Mouse (Mus musculus) adrenal gland, postnatal 4 days (tissue): ENCODE measurements around the gene Pitpnm3. TPM values are rescaled to one million over a fixed set of nuclear protein-coding genes. Genes with fewer than 3 reads are reported as not detected.

Experiments
- DNase-seq, 2 experiments: peaks; one replicate each; pipeline ENCODE4 v3.0.0; 2021 to 2022; ENCODE audit warnings: low spot score in 2 of 2, mixed read lengths in 2 of 2
- total RNA-seq, 2 experiments: library from RNA; stranded (reverse); gene quantifications; 2 replicates each; pipeline ENCODE4 v1.2.3; 2021

Gene Pitpnm3
- total RNA-seq, 2 experiments from 2014 or later: 0.79 to 1.4 TPM

DNA sequence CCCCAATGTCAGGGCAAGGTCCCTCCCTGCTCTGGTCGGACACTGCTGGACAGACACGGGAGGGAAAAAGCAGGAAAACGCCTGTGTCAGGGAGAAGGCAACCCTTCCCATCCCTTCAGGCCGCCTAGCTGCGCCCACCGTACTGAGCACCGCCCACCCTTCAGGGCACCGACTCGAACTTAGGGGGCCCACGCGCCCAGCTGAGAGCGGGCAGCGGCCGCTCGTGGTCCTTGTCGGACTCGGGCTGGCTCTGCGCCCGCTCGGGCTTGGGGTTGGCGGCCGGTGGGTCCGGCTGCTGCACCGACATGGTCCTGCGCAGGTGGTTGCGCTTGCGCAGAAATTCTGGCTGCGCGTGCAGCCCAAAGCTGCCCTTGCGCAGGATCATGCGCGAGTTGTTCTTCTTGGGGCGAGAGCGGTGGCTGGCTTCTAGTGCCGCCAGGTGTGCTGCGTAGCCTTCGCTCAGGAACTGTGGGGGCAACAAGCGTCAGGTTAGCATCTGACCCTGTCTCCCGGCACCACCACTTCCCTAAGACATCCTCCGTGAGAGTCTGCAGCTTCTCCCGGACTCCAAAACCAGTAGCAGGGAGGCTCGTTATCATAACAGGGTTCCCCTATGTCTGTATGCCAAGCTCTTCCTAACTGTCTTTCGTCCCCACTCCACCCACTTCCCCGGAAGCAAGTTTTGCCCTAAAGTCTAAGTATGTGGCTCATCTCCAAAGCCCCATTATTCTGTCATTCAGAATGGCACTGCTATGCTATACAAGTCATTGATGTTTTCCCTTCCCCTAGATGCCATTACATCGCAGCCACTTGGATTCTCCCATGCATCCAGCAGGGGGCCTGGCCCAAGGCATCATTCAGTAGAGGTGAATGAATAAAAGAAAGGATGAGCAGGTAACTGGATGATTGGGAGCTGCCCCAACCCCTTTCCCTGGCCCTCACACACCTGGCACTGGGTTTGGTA is 84.4 kb downstream of the Pitpnm3 start:
- DNase-seq: no peak

DNA sequence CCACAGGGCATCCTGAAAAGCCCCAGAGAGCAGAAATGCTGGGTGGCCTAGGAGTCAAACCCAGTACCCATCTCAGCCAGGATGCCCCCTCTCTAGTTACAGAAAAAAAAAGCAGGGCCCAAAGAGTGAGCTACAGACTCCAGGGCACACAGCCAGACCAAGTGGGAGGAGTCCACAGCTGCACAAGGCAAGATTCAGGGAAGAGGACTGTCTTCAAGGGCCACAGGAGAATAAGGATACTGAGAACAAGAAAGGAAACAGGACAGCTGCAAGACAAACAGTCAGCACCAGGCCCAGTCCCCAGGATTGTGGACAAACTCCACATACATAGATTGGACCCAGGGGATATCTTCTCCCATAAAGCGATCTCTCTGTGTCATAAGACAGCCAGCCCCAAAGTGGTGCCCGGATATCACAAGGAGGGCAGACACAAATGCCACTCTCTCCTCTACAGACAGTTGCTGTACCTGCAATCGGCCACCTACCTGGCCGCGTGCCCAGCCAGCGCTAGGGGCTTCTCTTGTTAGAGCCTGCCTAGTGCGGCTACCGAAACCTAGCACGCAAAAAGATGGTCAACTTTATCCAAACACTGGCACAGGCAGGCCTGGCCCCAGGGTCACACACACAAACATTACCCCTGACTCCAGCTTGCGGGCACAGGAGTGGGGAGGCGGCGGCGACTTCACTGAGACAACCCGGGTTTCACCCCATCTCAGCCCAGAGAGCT is 85.2 kb downstream of the Pitpnm3 start:
- DNase-seq: no peak

DNA sequence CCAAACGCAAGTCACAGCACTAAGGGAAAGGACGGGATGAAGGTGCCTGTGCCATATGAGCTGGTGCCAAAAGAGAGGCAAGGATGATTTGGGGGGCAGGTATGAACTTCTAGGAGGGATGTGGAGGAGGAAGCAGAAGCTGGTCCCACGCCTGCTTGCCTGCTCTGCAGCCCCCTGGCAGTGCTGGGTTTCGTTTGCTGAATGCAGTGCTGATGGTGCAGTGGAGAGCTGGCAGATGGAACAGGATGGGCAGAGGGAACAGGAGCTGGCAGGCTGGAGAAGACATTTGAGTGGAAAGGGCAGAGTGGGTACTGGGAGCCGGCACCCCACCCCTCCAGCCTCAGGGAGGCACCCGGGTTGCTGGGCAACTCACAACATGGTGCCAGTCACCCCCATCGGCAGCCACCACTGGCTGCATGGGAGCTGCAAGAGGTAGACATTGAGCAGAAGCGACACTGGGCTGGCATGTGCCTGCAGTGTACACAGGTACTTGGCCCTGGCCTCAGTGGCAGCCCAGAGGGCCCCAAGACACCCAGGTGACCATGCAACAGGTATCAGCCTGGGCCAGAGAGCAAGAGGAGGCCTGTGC is 86.3 kb downstream of the Pitpnm3 start:
- no peak for DNase-seq

GRCm38 (mm10) chr11:72048730-72049129 is 86.8 kb downstream of the Pitpnm3 start:
- DNase-seq: no peak

- DNase-seq: no peak
Measured at GRCm38 (mm10) chr11:72044231-72044630, 91.3 kb downstream of the Pitpnm3 start.

DNA sequence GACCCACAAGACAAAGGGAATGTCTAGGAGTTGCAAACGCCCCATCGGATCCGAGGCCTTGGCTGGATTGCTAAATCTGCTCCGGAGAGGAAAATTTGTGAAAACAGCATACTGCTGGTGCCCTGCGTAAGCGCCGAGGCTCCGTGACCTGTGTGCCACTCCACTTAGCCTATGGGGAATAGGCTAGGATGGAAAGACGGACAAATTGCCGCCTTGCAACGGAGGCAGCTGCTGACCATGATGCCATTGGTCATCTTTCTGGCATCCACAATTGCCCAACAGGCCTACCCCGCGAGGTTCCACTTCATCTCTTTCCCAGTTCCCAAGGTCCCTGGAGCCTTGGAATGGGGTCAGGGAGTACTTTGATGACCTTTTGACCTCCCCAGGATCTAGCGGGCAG is 92.9 kb downstream of the Pitpnm3 start:
- DNase-seq: no peak

GRCm38 (mm10) chr11:72041768-72042607 is 93.6 kb downstream of the Pitpnm3 start, which contains the start of gene Pimreg:
Pimreg (plus strand) TSS chr11:72042032.
- DNase-seq: peak; percentile 68 to 74

DNA sequence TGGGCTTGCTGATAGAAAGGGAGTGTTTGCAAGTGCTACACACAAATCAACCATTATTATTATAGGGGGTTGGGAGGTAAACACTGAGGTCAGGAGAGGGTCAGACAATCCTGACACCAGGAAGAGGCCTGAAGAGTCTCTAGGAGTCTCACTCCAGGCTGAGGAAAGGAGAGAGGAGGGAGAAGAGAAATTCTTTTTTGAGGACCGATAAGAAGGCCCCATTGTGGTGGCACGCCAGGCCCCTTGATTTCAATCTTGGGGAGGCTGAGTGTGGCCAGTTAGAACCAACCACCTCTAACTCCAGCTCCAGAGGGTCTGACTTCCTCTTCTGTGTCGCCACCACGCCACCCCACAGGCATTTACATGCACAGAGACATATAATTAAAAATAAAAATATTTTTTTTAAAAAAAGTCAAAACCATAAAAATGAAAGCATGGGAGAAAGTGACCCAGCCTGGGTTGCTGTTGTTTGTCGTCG is 94.2 kb downstream of the Pitpnm3 start:
- no peak for DNase-seq

GRCm38 (mm10) chr11:72039599-72040386 is 95.8 kb downstream of the Pitpnm3 start:
- DNase-seq: no peak

DNA sequence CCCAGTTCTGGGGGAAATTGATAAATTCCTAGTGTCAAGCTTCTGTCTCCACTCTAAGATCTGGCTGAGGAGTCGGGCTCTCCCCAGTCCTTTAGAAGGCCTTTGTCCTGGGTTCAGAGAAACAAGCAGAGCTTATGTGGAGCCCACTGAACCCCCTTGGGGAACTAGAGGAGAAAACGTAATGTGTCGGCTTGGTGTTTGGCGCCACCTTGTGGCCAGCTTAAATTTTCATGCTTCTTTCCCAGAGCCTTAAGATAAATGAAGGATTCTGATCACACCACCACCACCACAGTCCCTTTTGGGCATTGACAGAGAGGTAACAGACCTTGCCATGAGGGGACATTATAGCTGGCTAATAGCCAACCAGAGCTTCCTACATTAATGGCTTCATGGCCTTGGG is 97.6 kb downstream of the Pitpnm3 start:
- peak in 1 of 2 experiments; percentile 52 for DNase-seq

DNA sequence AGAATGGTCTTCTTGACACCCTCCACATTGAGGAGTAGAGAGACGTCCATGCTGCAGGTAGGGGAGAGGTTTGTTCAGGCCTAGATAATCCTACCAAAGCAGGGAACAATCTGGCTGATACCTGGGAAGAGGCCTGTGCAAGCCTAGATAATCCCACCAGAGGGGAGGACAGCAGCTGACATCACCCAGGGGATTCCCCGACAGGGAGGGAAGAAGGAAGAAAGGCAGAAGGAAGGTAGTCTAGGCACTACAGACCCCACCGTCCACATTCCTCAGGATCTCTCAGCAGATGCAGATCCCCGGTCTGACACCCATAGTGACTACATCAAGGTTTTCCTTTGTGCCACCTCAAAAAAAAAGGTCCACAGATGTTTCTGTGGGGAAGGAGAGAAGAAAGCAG is 98.2 kb downstream of the Pitpnm3 start, which contains the start of gene Aipl1:
Gene Aipl1, minus strand, starts transcription at position 101 of the 400 bp plus-strand sequence.
- DNase-seq: no peak

GRCm38 (mm10) chr11:72032589-72032988 is 103.0 kb downstream of the Pitpnm3 start:
- DNase-seq: no peak

DNA sequence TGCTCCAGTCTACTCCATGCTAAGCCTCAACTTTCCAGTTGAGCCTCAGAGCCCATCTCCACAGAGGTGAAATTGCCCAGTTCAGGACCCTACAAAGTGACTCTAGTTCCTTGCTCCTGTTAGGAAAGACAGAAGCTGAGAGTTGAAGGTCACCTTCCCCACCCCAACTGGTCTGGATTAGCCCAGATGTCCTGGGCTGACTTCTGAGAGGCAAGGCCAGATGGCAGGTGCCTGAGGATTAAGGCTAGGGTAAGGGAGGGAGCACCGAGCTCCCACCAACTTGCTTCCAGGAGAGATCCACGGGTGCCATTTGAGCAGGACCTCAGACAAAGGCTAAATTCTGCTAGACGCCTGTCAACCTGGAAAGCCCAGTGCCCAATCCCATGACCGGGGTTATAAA is 103.5 kb downstream of the Pitpnm3 start:
- DNase-seq: no peak

GRCm38 (mm10) chr11:72031353-72031752 is 104.2 kb downstream of the Pitpnm3 start:
- DNase-seq: no peak

- no peak for DNase-seq
Measured at GRCm38 (mm10) chr11:72029143-72029542, 106.4 kb downstream of the Pitpnm3 start.

- DNase-seq: no peak
Measured at GRCm38 (mm10) chr11:72027836-72028235, 107.7 kb downstream of the Pitpnm3 start.

DNA sequence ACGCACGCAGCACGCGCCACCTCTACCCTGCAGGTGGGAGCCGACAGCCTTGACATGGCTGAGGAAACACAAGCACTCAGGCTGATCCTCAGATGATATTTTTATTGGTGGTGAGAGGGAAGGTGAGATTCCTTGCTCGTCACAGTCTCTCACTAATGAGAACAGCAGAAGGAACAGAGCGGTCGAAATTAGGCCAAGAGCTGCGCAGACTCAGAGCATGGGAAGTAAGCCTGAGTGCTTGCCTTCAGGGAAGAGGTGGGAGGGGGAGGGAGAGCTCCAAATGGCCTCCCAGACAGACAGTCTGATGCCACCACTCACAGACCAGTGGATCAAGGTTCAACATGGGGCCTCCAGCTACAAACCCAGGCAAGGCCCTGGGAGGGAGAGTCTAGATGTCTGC is 109.1 kb downstream of the Pitpnm3 start:
- DNase-seq: no peak

- DNase-seq: no peak
Measured at GRCm38 (mm10) chr11:72025843-72026242, 109.7 kb downstream of the Pitpnm3 start.

DNA sequence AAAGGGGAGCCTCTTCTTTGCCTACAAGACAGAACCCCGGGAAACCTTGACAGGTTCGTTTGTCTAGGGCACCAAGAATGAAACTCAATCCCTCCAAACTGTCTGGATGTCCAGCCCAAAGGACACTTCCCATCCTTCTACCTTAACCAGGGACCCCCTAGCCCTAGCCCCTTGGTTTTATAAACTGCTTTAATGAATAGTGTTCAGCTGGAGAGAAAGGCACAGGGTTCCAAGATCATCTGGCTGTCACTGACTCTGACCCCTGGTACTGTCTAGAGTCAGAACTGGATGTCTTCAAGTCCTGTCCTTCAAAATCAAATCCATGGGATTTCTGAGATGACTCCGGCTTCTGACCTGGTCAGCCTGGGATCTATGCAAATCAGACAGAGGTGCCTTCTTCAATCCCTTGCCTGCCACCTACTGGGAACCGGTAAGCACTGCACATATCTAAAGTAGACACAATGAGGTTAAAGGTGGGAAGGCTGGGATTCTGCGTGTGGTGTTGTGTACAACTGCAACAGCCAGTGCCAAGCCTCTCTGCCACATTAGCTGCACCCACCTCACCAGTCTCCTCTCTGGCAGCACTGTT is 111.3 kb downstream of the Pitpnm3 start:
- peak in 1 of 2 experiments; percentile 29 for DNase-seq
